Comparison of ENCODE assay signal across 23 mouse cellular contexts in genomic region chr2:43506182-43506581, GRCm38 (mm10). TPM values are rescaled to one million over a fixed set of nuclear protein-coding genes. Genes with fewer than 3 reads are reported as not detected.
A peak's percentile ranks its signal among the peaks of the same experiment; 100 is the strongest.
DNase-seq lines count a peak whose midpoint lies in the region; ATAC-seq lines count a peak whose summit lies in the region.
"Had no signal": no experiment of that assay in that cellular context is flagged by ENCODE, and none has a peak within 500 bp of the region (broad histone marks: within the 10 kb centered on the region; RNA-seq: fewer than 3 reads in every experiment).

No protein-coding gene starts in this region.

- DNase-seq in right cerebral cortex, adult 18-20 months, result peak; percentile 59
- no peak for DNase-seq in right cerebral cortex, postnatal 4 days
- DNase-seq in layer of hippocampus, adult 9-10 months (ENCODE audit: low spot score), result peak; percentile 2
- DNase-seq in left cerebral cortex, postnatal 25 days (ENCODE audit: low spot score in 2 of 2), result peak; percentile 31 to 93
- no peak for DNase-seq in urinary bladder, postnatal 4 days (ENCODE audit: low spot score in 2 of 2)
- no peak for DNase-seq in cerebellum, adult 9-10 months
- DNase-seq: adrenal gland, adult 8-10 months; cerebellum, adult 8-10 months; gastrocnemius, adult 2 months; heart, postnatal 4 days; kidney, adult 8-10 months; kidney, postnatal 10 days; lung, postnatal 4 days; midbrain, embryonic 14.5 days; retina, postnatal 1 day; thymus, postnatal 25 days had no signal

- intact Hi-C loops in left cerebral cortex, postnatal 25 days (cut with DNase I), result no loop called here

- H3K36me3 ChIP-seq in forebrain, embryonic 15.5 days, result no peaks in the 10 kb centered on the region
- H3K36me3 ChIP-seq: heart, embryonic 10.5 days; hindbrain, embryonic 15.5 days had no signal

- no peaks in the 10 kb centered on the region for H3K27me3 ChIP-seq in forebrain, embryonic 15.5 days
- H3K27me3 ChIP-seq: forebrain, embryonic 13.5 days; hindbrain, embryonic 15.5 days had no signal

- H3K27ac ChIP-seq in forebrain, embryonic 15.5 days (replicated peaks), result no peak overlapping the region
- H3K27ac ChIP-seq: forebrain, embryonic 13.5 days; gastrocnemius, adult 2 months; heart, embryonic 10.5 days; hindbrain, embryonic 15.5 days; layer of hippocampus, adult 2 months had no signal

- H3K4me1 ChIP-seq in forebrain, embryonic 15.5 days, result no peaks in the 10 kb centered on the region
- H3K4me1 ChIP-seq: forebrain, embryonic 13.5 days; heart, embryonic 10.5 days; hindbrain, embryonic 15.5 days had no signal

- H3K9me3 ChIP-seq in forebrain, embryonic 15.5 days, result no peaks in the 10 kb centered on the region
- H3K9me3 ChIP-seq: forebrain, embryonic 13.5 days; heart, embryonic 10.5 days; hindbrain, embryonic 15.5 days had no signal

- H3K9ac ChIP-seq in forebrain, embryonic 15.5 days (replicated peaks), result no peak overlapping the region
- H3K9ac ChIP-seq: forebrain, embryonic 13.5 days; hindbrain, embryonic 15.5 days had no signal

- no peak overlapping the region for H3K4me2 ChIP-seq in forebrain, embryonic 15.5 days (replicated peaks)
- H3K4me2 ChIP-seq: forebrain, embryonic 13.5 days; hindbrain, embryonic 15.5 days had no signal

- 94% methylated on average over 3 of the region's 3 CpGs for WGBS in forebrain, embryonic 15.5 days

- no peak for ATAC-seq in forebrain, embryonic 15.5 days (replicated peaks)
- ATAC-seq: forebrain, embryonic 13.5 days had no signal

- no peak overlapping the region for H3K4me3 ChIP-seq in forebrain, embryonic 15.5 days
- H3K4me3 ChIP-seq: forebrain, embryonic 13.5 days; gastrocnemius, adult 2 months; heart, embryonic 10.5 days; hindbrain, embryonic 15.5 days; layer of hippocampus, adult 2 months had no signal

RNA-seq across cellular contexts. Expression of gene Kynu, which starts 48.9 kb away (rescaled TPM):
- under 1 TPM; 0.11 to 0.21 TPM for total RNA-seq in left cerebral cortex, postnatal 25 days (2021)
- polyA plus RNA-seq in forebrain, embryonic 15.5 days (2015; fragmentation: Nextera tagmentation; extraction: Ambion mirVana), result 0.17 and 0.20 TPM in 2 replicates
- total RNA-seq: gastrocnemius, adult 2 months; heart, postnatal 4 days; layer of hippocampus, adult 2 months; megakaryocyte-erythroid progenitor cell, adult 5-6 weeks had no signal
- polyA plus RNA-seq: C2C12 had no signal

Comparison
In these comparisons a context has a peak if more than half of its experiments do, and no peak if none do; other contexts are left out.
1. DNase-seq: peak in right cerebral cortex, adult 18-20 months (single experiment), layer of hippocampus, adult 9-10 months (single experiment) and left cerebral cortex, postnatal 25 days (2 of 2); none in right cerebral cortex, postnatal 4 days (single experiment), urinary bladder, postnatal 4 days (0 of 2) and cerebellum, adult 9-10 months (single experiment).